Mouse (Mus musculus) macrophage (primary cell): Measurements from ENCODE around the gene Duox1. TPM values are rescaled to one million over a fixed set of nuclear protein-coding genes. Genes with fewer than 3 reads are reported as not detected.

Experiments
- H3K27ac ChIP-seq: fragments of 350-480 bp; formaldehyde crosslinking; 2 replicates; pipeline ENCODE4 v1.9.0; 2021
- H3K36me3 ChIP-seq: fragments of 350-480 bp; formaldehyde crosslinking; 2 replicates; pipeline ENCODE4 v1.9.0; 2021; ENCODE audit errors: inconsistent target
- H3K4me3 ChIP-seq: fragments of 350-480 bp; formaldehyde crosslinking; 2 replicates; pipeline ENCODE4 v1.9.0; 2021; ENCODE audit errors: inconsistent target
- H3K79me2 ChIP-seq: fragments of 350-480 bp; formaldehyde crosslinking; 2 replicates; pipeline ENCODE4 v1.9.0; 2021; ENCODE audit errors: inconsistent target
- WGBS: methylation state at CpG from one replicate; pipeline ENCODE4 v1.1.7; 2026; ENCODE audit warnings: inconsistent platforms; ENCODE audit not compliant: missing documents; 5-methylcytosine and 5-hydroxymethylcytosine counted together
- polyA plus RNA-seq: library from polyadenylated mRNA; stranded (reverse); fragments of 250-400 nt; gene quantifications from 3 replicates; pipeline ENCODE4 v1.2.4, GENCODE M21; 2018; ENCODE audit warnings: inconsistent platforms

The Duox1 gene
- polyA plus RNA-seq, 1 experiment from 2014 or later: not detected

GRCm38 (mm10) chr2:122301921-122302573 lies 13.4 kb upstream of the Duox1 start:
- H3K79me2 ChIP-seq: no peaks in the 10 kb centered on the region
- H3K36me3 ChIP-seq: no peaks in the 10 kb centered on the region
- WGBS: 12% methylated on average over 23 of the region's 23 CpGs
- H3K27ac ChIP-seq: no peak overlapping the region
- no peak overlapping the region for H3K4me3 ChIP-seq

GRCm38 (mm10) chr2:122302574-122303241 lies 12.8 kb upstream of the Duox1 start:
- H3K27ac ChIP-seq: no peak overlapping the region
- H3K36me3 ChIP-seq: no peaks in the 10 kb centered on the region
- 21% methylated on average over 9 of the region's 9 CpGs for WGBS
- no peak overlapping the region for H3K4me3 ChIP-seq
- no peaks in the 10 kb centered on the region for H3K79me2 ChIP-seq

- WGBS: 96% methylated on average over 6 of the region's 6 CpGs
- H3K79me2 ChIP-seq: no peaks in the 10 kb centered on the region
- no peak overlapping the region for H3K27ac ChIP-seq
- no peaks in the 10 kb centered on the region for H3K36me3 ChIP-seq
- no peak overlapping the region for H3K4me3 ChIP-seq
These were observed 10.9 kb upstream of the Duox1 start for GRCm38 (mm10) chr2:122304544-122304943.

- no peak overlapping the region for H3K4me3 ChIP-seq
- H3K27ac ChIP-seq: no peak overlapping the region
- WGBS: 91% methylated on average over 16 of the region's 16 CpGs
- H3K79me2 ChIP-seq: no peaks in the 10 kb centered on the region
- H3K36me3 ChIP-seq: no peaks in the 10 kb centered on the region
These were observed 10.2 kb upstream of the Duox1 start for GRCm38 (mm10) chr2:122305097-122305892.

GRCm38 (mm10) chr2:122306184-122306583 lies 9.3 kb upstream of the Duox1 start:
- H3K4me3 ChIP-seq: no peak overlapping the region
- WGBS: 0% methylated on average over 4 of the region's 4 CpGs
- H3K36me3 ChIP-seq: no peaks in the 10 kb centered on the region
- no peak overlapping the region for H3K27ac ChIP-seq
- no peaks in the 10 kb centered on the region for H3K79me2 ChIP-seq

- H3K36me3 ChIP-seq: no peaks in the 10 kb centered on the region
- no peak overlapping the region for H3K27ac ChIP-seq
- H3K79me2 ChIP-seq: no peaks in the 10 kb centered on the region
- 33% methylated on average over 3 of the region's 3 CpGs for WGBS
- no peak overlapping the region for H3K4me3 ChIP-seq
These were observed 5.8 kb upstream of the Duox1 start for GRCm38 (mm10) chr2:122309647-122310046.

GRCm38 (mm10) chr2:122311561-122311960 lies 3.9 kb upstream of the Duox1 start:
- no peaks in the 10 kb centered on the region for H3K79me2 ChIP-seq
- H3K4me3 ChIP-seq: no peak overlapping the region
- no peak overlapping the region for H3K27ac ChIP-seq
- H3K36me3 ChIP-seq: no peaks in the 10 kb centered on the region
- 95% methylated on average over 2 of the region's 2 CpGs for WGBS

- no peak overlapping the region for H3K4me3 ChIP-seq
- no peaks in the 10 kb centered on the region for H3K36me3 ChIP-seq
- H3K79me2 ChIP-seq: no peaks in the 10 kb centered on the region
- no peak overlapping the region for H3K27ac ChIP-seq
- 7% methylated on average over 27 of the region's 27 CpGs for WGBS
These were observed 2.6 kb upstream of the Duox1 start for GRCm38 (mm10) chr2:122312722-122313417.

- no peak within 1 kb of the TSS for H3K27ac ChIP-seq
- no peaks in the 10 kb centered on the region for H3K36me3 ChIP-seq
- H3K79me2 ChIP-seq: no peaks in the 10 kb centered on the region
- H3K4me3 ChIP-seq: no peak within 1 kb of the TSS
- WGBS: 18% methylated on average over 23 of the region's 24 CpGs
These were observed 1.9 kb upstream of the Duox1 start, which contains the start of gene Duoxa1 for GRCm38 (mm10) chr2:122313536-122313935. Duoxa1 (minus strand) TSS chr2:122313730.

- Histone ChIP-seq H3K4me3 (no peak overlapping the region), H3K79me2 (no peaks in the 10 kb centered on the region), H3K36me3 (no peaks in the 10 kb centered on the region), H3K27ac (no peak overlapping the region)
- WGBS: 83% methylated on average over 4 of the region's 4 CpGs
These were observed 1.9 kb downstream of the Duox1 start for GRCm38 (mm10) chr2:122317384-122317783.

- WGBS: 87% methylated on average over 3 of the region's 3 CpGs
- H3K27ac ChIP-seq: no peak overlapping the region
- H3K4me3 ChIP-seq: no peak overlapping the region
- no peaks in the 10 kb centered on the region for H3K36me3 ChIP-seq
- H3K79me2 ChIP-seq: no peaks in the 10 kb centered on the region
These were observed 8.5 kb downstream of the Duox1 start for GRCm38 (mm10) chr2:122323960-122324359.

GRCm38 (mm10) chr2:122324586-122324985 lies 9.1 kb downstream of the Duox1 start:
- no peak overlapping the region for H3K27ac ChIP-seq
- 81% methylated on average over 3 of the region's 3 CpGs for WGBS
- no peak overlapping the region for H3K4me3 ChIP-seq
- H3K79me2 ChIP-seq: no peaks in the 10 kb centered on the region
- H3K36me3 ChIP-seq: no peaks in the 10 kb centered on the region

GRCm38 (mm10) chr2:122325361-122325760 lies 9.9 kb downstream of the Duox1 start:
- Histone ChIP-seq H3K79me2 (no peaks in the 10 kb centered on the region), H3K4me3 (no peak overlapping the region), H3K27ac (no peak overlapping the region), H3K36me3 (no peaks in the 10 kb centered on the region)
- WGBS: 80% methylated on average over 2 of the region's 2 CpGs

- no peak overlapping the region for H3K4me3 ChIP-seq
- H3K36me3 ChIP-seq: no peaks in the 10 kb centered on the region
- 97% methylated on average over 3 of the region's 3 CpGs for WGBS
- H3K27ac ChIP-seq: no peak overlapping the region
- no peaks in the 10 kb centered on the region for H3K79me2 ChIP-seq
These were observed 12.5 kb downstream of the Duox1 start for GRCm38 (mm10) chr2:122327986-122328385.
